Mouse (Mus musculus) gastrocnemius, adult 8-10 months (tissue): Measurements from ENCODE around the gene Rgma. TPM values are rescaled to one million over a fixed set of nuclear protein-coding genes. Genes with fewer than 3 reads are reported as not detected.

Experiments
- DNase-seq, 2 experiments: peaks; one replicate each; pipeline ENCODE4 v3.0.0; 2022; ENCODE audit warnings: low spot score in 2 of 2
- total RNA-seq, 4 experiments: library from RNA; stranded (reverse); gene quantifications; 2 replicates each; pipeline ENCODE4 v1.2.4; 2022

Gene Rgma
- total RNA-seq, 4 experiments from 2014 or later, result 42.9 to 60.8 (median 51.4) TPM

DNA sequence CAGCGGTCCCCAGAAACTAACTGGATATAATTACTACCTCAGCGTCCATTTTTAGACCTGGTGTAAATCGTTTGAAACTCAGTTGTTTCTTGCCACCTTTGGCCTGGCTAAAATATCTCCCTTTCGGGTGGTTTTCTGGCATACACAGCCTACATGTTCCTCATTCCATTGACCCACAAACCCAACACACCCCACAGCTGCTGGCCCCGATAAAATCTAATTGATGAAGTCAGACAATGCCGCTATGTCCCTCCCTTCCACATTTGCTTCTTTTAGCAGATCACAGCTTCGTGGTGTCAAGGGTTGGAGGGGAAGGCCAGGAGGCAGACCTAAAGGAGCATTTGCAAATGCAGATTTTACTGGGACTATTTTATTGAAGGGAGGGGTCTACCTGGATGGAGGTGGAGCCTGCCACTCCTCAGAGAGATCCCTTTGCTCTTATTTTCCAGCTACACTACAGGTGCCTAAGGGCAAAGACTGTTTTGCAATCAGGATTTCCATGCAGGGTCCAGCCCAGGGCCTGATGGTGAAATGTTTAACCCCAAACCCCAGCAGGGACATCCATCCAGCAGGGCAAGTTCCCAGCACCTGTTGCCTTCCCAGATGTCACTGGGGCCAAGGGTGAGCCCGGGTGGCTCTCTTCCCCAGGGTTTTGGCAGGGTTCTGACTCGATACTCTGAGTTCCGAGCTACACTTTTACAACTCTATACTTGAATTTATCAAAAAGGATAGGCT lies 3.6 kb upstream of the Rgma start:
- peak; percentile 49 to 58 for DNase-seq

DNA sequence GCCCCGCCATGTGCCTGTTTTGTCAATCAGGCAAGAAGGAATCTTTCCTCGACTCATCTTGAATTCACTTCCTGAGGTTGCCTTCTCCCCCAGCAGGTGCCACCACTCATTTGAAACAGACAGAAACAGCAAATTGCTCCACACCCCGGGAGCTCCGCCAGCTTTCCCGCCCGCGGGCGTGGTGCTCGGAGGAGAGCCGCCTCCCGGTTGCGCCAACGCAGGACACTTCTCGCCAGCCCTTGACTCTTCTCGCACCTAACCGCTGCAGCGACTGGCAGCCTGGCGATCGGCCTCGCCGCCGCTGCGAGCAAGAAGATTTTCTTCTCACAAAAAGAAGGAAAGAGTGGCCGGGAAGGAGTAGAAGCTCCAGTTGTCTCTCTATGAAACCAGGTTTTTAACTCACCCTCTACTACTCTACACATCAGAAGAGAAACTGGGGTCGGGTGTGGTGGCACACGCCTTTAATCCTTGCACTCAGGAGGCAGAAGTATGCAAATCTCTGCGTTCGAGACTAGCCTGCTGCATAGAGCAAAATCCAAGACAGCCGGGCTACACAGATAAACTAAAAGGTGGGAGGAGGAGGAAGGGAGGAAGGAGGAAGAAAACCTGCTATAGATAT lies 2.8 kb upstream of the Rgma start:
- peak; percentile 92 to 94 for DNase-seq

DNA sequence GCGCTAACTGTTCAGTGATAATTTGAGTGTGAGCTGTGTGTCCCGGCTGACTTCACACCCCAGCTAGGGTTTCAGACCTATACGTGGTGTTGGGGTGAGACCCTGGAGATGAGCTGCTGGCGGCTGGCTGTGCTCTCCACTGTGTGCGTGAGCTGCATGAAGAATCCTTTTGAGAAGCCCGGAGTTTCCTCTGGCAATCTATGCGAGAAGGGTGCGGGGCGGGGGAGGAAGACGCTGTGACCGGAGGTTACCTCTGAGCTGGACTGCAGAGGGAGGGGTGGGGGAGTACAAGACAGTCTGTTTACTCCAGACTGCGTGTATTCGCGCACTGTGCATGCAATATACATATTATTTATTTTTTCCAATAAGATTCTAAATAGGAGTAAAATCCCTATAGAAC lies 582 bp upstream of the Rgma start:
- peak; percentile 65 to 75 for DNase-seq

DNA sequence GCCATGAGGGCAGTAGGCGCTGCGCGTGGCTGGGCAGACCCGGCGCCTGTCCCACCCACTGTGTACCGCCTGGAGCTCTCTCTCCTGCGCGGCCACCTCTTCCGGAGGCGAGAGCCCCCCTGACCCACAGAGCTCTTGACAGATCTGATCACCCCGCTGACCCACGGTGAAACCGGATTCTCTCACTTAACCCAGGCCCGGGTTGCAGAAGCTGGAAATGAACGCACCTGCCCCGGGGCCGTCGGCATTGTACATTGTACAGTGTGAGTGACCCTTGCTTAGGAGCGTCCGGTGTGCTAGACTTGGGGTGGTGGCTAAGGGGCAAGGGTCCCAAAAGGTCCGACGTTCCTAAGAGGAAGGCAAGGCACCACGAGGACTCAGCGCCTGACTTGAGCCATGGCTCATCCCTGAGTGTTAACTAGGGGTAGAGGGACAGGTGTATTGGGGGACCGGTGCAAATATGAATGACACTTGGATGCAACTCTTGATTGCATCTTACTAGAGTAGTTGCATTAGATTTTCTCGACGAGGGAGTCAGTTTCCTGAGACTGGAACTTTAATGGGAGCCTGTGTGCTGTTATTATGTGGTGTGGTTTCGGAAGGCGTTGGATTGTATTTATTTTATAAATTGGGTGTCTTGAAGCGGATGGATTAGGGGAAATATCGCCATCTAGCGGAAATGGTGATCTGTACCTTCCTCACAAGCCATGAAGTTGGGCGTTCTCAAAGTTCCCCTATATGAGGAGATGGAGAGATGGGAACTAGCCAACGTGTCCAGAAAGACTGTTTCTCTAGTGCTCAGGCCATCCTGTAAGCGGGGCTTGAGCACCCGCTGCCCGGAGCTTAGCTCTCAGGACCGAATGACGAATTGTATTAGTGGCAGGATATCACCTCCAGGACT lies 1.0 kb downstream of the Rgma start:
- no peak for DNase-seq

DNA sequence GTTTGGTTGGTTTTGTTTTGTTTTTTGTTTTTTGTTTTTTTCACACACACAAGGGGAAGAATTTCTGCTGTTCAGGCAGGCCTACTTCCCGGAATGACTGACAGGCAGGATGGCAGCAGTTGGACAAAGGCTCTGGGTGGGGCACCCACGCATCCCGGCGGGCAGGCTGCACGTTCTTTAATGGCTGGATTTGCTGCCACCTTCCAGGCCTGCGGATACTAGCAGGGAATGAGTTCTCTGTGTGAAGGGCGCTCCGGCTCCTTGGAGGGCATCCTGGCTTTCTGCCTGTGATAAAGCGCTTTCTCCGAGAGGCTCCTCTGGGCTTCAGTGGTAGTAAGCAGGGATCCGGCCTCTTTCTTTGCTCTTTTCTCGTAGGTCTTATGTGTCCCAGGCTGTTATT lies 2.0 kb downstream of the Rgma start:
- DNase-seq, result no peak

DNA sequence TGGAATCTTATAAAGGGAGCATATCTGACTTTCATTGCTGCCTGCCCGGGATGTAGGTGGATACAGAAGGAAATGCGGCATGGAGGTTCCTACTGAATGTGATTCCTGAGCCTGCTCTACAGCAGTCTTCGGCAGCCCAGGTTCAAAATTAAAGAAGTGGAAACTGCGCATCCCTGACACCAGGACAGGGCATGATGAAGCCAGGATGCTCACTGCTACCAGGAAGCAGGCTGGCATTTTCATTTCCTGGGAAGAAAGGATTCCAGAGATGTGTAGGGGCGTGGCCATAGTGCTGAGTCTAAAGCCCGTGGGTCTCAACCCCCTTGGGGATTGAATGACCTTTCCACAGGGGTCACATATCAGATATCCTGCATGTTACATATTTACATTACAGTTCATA lies 2.7 kb downstream of the Rgma start:
- DNase-seq, result no peak

DNA sequence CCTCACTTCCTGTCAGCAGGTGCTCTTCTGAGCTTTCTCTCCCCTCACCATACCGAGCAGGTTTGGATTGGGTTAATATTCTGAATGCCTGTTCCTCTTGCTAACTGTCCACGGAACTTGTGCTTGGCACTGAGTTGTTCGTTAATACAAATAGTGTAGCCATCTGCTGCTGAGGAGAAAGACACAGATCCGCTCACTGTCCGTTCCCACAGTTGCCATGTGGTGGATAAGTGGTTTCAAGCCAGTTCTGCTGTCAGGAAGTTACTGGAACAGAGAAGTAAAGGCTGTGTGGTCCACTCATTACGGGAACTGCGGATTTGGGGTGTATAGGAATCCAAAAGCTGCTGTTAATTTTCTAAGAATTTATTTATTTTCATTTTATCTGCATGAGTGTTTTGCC lies 7.5 kb downstream of the Rgma start:
- DNase-seq, result no peak

DNA sequence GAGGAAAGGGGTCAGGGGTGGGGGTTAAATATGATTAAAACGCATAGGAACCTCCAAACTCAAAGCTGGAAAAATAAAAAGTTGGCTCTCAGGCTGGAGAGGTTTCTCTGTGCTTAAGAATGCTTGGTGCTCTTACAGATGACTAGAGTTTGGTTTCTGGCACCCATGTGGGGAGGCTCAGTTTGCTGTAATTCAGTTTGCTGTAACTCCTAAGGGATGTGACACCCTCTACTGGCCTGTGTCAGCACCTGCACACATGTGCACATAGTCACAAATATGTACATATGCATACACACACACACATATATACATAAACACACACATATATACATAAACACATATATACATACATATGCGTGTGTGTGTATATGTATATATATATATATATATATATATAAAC lies 13.6 kb downstream of the Rgma start:
- DNase-seq, result no peak

DNA sequence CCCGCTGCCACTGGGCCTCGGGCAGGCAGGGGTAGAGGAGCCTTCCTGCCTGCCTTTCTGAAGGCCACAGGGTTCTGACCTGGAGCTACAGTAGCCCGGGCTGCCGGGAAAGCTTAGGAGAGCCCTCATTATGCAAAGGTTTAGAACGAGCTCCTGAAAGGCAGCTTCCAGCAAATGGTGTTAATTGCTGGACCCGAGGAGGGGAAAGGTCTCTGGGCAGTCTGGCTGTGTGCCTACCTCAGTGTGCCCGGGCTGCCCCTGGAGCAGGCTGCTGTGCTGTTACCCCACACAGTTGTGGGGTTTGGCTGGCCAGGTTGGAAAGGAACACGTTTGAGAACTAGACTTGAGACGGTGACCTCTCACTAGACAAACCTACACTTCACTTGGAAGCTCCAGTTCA lies 14.1 kb downstream of the Rgma start:
- DNase-seq, result no peak

DNA sequence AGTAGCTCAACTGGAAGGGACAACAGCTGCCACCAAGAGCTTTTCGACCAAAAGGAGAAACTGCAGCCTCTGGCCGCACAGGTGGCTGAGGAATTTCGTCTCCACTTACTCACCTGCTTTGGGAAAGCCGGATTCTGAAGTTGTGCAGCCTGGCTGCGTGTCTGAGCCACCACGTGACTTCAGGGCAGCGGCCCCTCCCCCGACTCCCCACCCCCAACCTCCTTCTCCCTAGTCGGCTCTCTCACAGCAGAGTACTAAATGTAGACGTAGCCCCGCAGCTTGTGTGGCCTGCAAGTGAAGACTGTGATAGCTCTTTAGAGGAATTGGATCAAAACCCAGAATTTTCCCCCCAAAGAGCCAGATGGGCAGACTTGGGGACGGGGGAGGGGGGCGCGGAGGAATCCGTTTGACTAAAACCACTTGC lies 14.6 kb downstream of the Rgma start:
- DNase-seq, result no peak

DNA sequence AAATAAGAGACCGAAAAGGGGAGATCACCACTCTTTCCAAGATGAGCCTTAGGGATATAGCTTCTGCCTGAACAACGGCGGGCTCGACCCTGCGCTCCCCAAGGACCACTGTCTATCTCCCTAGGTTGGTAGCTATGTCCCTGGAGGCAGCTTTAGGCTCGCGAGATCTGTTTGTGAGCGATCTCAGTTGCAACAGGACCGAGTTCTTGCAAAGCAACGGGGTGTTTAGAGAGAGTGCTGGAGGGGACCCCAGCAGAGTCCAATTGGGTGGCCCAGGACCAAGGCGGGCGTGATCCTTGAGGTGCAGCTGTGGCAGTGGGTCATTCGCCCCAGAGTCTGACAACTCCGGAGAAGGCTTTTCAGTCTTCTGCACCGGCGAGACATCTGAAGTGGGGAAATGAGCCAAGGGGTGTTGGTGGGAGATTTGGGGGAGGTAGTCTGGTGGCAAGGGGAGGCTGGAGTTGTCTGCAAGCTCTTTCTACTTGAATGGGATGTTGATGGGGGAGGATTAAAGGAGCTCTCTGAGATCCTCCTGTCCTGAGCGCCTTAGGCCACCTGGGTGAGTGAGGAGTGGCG lies 15.2 kb downstream of the Rgma start:
- no peak for DNase-seq

DNA sequence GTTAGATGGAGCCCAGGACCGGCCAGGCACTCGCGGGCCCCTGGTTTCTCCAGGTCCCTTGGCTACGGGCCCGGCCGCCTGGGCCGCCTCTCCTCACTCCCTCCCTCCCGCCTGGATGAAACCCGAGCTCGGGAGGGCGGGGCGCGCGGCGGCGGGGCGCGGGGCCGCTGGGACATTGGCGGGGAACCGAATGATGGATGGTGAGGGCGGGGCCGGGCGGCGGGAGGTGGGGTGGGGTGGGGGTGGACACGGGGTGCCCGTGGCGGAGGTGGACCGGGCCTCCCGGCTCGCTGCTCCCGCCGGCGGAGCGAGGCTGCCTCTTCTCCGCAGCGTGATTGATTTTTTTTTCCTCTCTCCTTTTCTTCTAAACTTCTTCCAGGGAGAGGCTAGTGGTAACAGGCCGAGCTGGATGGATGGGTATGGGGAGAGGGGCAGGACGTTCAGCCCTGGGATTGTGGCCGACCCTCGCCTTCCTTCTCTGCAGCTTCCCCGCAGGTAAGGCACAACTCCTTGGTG lies 15.8 kb downstream of the Rgma start:
- DNase-seq, result peak; percentile 93 to 97

DNA sequence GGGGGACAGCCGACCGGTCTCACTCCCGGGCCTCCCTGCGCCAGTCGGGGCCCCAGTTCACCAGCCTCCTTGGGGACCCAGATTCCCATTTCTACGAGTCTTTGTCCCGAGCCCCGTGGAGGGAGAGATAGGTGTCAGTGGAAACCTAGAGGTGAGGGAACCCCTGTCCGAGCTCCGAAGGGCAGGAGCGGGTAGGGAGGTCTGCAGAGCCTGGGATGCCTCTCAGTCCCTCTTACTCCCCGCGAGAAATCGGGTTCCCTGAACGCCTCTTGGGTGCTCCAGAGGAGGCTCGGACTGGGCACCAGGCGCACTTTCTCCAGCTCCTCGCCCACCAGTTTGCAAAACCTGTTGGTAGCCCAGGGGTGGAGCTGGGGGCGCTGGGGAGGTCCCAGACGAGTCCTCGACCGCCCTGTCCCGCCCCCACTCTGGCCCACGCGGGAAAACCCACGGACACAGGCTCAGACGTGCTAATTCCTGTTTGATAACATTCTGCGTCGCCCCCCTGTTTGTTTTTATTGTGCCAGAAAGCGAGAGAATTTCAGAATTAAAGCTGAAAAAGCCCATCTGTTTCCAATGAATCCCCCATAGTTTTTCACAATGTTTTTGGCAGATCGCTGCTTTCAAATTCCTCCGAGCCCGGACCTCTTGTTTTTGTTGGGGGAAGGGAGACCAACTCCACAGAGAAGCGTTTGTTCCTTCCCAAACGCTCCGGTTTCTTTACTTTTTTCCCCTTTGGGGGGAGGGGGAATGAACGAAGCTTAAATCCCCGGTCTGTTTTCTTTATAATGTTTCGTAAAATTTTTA lies 16.4 kb downstream of the Rgma start:
- no peak for DNase-seq

DNA sequence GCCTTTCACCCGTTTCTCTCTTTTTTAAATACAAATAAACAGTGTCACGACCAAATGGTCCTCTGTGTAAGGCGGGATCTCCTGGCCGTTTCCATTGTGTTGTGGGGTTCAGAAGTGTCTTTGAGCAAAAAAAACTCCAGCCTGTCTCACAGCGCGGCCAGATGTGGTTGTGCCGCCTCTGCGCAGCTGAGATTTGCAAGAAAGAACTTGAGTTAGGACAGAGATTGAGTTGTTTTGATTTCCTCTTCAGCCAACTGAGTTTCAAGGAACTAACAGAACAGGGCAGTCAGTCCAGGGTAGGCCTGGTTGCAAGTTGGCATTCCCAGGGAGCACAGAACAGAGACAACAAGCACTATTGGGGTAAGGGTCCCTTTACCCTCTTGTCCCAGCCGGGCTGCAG lies 17.1 kb downstream of the Rgma start:
- DNase-seq, result no peak

DNA sequence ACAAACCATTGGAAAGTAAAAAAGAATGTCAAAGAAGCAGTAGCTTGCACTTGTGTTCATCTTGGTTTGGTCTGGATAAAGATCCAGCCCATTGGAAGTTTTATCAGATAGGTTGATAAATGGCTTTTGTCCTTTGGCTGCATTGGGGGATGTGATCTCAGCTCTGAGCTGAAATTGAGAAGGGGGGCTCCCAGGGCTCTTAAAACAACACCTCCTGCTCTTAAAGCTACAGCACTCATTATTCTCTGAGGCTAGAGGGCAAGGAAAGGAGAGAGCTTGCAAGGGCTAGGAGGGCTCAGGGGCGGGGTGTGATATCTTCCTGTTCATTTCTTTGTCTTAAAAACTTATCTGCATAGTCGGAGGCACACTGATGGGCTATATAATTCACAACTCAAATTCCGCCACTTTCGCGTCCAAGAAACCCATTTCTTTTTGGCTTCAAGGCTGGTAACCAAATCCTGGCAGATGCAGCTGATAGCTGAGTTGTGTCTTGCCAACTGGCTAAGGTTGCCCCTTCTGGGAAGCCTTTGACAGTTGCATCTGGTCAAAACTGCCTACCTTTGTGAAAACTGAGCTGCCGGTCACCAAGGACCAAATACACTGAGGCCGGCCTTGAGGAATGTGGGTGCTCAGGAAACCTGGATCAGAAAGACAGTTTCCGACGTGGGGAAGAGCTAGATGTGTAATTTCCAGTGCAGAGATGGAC lies 18.2 kb downstream of the Rgma start:
- DNase-seq, result no peak

DNA sequence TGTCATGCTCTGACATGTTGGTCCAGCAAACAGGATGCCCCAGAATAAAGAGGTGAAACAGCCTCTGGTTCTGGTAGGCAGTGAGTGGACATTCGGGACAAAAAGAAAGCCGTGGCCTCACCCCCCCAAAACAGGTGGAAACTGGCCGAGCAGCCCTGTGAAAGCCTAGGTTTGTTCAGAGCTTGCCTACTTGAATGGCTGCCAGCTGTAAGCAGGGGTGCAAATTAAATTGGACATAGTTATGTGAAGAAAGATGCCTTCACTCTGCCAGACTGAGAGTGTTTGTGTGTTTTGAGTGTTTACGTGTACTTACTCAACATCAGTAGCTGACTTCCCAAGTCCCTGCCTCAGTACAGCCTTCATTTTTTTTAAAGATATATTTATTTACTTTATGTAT lies 18.7 kb downstream of the Rgma start:
- no peak for DNase-seq

DNA sequence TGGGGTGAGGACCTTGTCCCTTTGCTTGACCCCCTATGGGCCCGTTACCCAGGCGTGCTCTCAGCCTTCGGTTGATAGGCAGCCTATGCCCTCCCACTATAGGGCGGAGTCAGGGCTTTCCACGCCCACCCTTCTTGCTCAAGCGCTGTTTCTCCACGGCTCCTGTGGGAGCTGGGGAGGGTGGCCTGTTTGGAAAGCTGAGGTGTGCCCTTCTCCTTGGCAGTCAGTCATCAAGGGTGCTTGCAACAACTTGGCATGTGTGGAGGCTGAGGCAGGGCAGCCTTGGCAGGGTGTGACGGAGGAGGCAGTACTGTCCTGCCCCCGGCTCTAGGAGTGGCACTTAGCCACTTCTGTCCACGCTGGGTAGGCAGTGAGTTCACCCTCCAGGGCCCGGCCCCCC lies 23.0 kb downstream of the Rgma start:
- peak; percentile 80 to 90 for DNase-seq

DNA sequence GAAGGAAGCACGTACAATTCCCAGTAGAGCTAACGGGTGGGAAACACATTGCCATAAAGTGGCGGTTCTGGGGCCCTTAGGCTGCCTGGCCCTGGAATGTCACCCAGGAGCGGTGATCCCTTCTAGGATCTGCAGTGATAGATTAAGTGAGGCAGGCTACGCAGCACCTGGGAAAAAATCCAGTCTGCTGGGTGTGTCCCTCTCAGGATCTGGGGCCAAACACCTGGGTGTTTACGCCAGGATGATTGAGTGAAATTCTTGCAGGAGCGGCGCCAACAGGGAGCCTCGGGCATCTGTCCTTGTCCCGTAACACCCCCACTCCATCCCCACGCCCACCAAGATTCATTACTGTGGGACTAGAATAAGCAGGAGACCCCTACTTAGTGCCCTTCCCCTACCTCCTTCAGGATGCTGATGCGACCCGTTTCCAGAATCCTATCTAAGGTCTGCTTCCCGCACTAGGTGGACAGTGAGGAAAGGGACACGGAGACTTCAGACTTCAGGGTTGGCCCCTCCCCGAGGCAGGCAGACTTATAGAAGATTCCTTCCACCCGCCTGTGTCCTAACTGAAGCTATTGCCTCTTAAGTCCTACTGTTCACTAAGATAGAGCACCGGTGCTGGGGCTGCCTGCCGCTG lies 23.6 kb downstream of the Rgma start:
- no peak for DNase-seq

DNA sequence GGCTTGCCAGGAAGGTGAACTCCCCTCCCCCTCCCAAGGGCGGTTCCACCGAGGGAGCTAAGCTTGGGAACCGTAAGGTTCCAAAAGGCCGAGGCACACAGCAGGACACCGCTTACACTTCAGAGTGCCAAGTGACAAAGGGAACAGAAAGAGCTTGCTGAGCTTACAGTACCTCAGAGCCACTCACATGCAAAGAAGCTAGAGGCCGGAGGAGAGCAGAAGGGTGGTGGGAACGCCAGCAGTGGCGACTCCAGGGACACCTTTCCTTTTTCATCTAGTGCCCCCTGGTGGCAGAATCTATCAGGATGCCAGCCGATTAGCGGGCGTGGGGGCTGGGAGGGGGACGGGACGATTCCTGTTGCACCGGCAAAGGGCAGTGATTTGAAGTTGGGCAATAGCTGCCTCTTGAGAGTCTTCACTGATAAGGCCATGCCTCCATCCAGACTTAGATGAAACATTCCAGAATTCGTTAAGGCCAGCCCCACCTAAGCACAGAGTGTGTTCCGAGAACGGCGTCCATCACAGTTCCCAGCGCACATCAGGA lies 24.3 kb downstream of the Rgma start:
- peak in 1 of 2 experiments; percentile 56 for DNase-seq
